Mouse (Mus musculus): ENCODE results near the gene Rnf44. TPM values are rescaled to one million over a fixed set of nuclear protein-coding genes. Genes with fewer than 3 reads are reported as not detected.

Rnf44 gene
- polyA plus RNA-seq, 1 experiment from 2014 or later = 70.0 TPM

- Histone ChIP-seq H3K27ac (no peak overlapping the region), H3K4me2 (no peak overlapping the region), H3K9ac (replicated peaks) (no peak overlapping the region), H3K4me3 (replicated peaks) (no peak overlapping the region), H3K36me3 (peaks cover 58% of the 10 kb centered on the region), H3K9me3 (no peaks in the 10 kb centered on the region), H3K4me1 (replicated peaks) (no peaks in the 10 kb centered on the region), H3K27me3 (no peaks in the 10 kb centered on the region)
- WGBS = 77% methylated on average over 1 of the region's 1 CpGs
- no peak for ATAC-seq (ENCODE audit: insufficient number of reproducible peaks, insufficient read depth, low FRiP score, low TSS enrichment, low read depth)
Measured at GRCm38 (mm10) chr13:54664509-54664908, 29.2 kb downstream of the Rnf44 start.

- Histone ChIP-seq H3K4me1 (replicated peaks) (no peaks in the 10 kb centered on the region), H3K27me3 (no peaks in the 10 kb centered on the region), H3K9ac (replicated peaks) (no peak overlapping the region), H3K4me2 (no peak overlapping the region), H3K36me3 (peaks cover 62% of the 10 kb centered on the region), H3K4me3 (replicated peaks) (no peak overlapping the region), H3K27ac (no peak overlapping the region), H3K9me3 (no peaks in the 10 kb centered on the region)
- ATAC-seq (ENCODE audit: insufficient number of reproducible peaks, insufficient read depth, low FRiP score, low TSS enrichment, low read depth) = no peak
- 68% methylated on average over 4 of the region's 4 CpGs for WGBS
Measured at GRCm38 (mm10) chr13:54663999-54664398, 29.7 kb downstream of the Rnf44 start.

- H3K9me3 ChIP-seq = no peaks in the 10 kb centered on the region
- no peaks in the 10 kb centered on the region for H3K27me3 ChIP-seq
- H3K27ac ChIP-seq = no peak overlapping the region
- no peaks in the 10 kb centered on the region for H3K4me1 ChIP-seq (replicated peaks)
- no peak for ATAC-seq (ENCODE audit: insufficient number of reproducible peaks, insufficient read depth, low FRiP score, low TSS enrichment, low read depth)
- WGBS = 95% methylated on average over 12 of the region's 12 CpGs
- no peak overlapping the region for H3K9ac ChIP-seq (replicated peaks)
- H3K4me3 ChIP-seq (replicated peaks) = no peak overlapping the region
- no peak overlapping the region for H3K4me2 ChIP-seq
- peaks cover 80% of the 10 kb centered on the region for H3K36me3 ChIP-seq
Measured at GRCm38 (mm10) chr13:54661358-54661757, 32.3 kb downstream of the Rnf44 start.

GRCm38 (mm10) chr13:54660877-54661276 is 32.8 kb downstream of the Rnf44 start:
- 75% methylated on average over 5 of the region's 5 CpGs for WGBS
- Histone ChIP-seq H3K4me2 (no peak overlapping the region), H3K4me3 (replicated peaks) (no peak overlapping the region), H3K27me3 (no peaks in the 10 kb centered on the region), H3K27ac (no peak overlapping the region), H3K9ac (replicated peaks) (no peak overlapping the region), H3K36me3 (peaks cover 84% of the 10 kb centered on the region), H3K4me1 (replicated peaks) (no peaks in the 10 kb centered on the region), H3K9me3 (no peaks in the 10 kb centered on the region)
- no peak for ATAC-seq (ENCODE audit: insufficient number of reproducible peaks, insufficient read depth, low FRiP score, low TSS enrichment, low read depth)

- Histone ChIP-seq H3K4me2 (no peak overlapping the region), H3K27me3 (no peaks in the 10 kb centered on the region), H3K36me3 (peaks cover 100% of the 10 kb centered on the region), H3K9ac (replicated peaks) (no peak overlapping the region), H3K9me3 (no peaks in the 10 kb centered on the region), H3K4me3 (replicated peaks) (no peak overlapping the region), H3K27ac (no peak overlapping the region), H3K4me1 (replicated peaks) (no peaks in the 10 kb centered on the region)
- 97% methylated on average over 3 of the region's 3 CpGs for WGBS
- ATAC-seq (ENCODE audit: insufficient number of reproducible peaks, insufficient read depth, low FRiP score, low TSS enrichment, low read depth) = no peak
Measured at GRCm38 (mm10) chr13:54650461-54650860, 43.2 kb downstream of the Rnf44 start.

GRCm38 (mm10) chr13:54635011-54635410 is 58.7 kb downstream of the Rnf44 start:
- no peak overlapping the region for H3K4me3 ChIP-seq (replicated peaks)
- no peaks in the 10 kb centered on the region for H3K4me1 ChIP-seq (replicated peaks)
- H3K36me3 ChIP-seq = peaks cover 68% of the 10 kb centered on the region
- H3K4me2 ChIP-seq = no peak overlapping the region
- no peak overlapping the region for H3K27ac ChIP-seq
- H3K9ac ChIP-seq (replicated peaks) = no peak overlapping the region
- H3K9me3 ChIP-seq = no peaks in the 10 kb centered on the region
- H3K27me3 ChIP-seq = no peaks in the 10 kb centered on the region
- ATAC-seq (ENCODE audit: insufficient number of reproducible peaks, insufficient read depth, low FRiP score, low TSS enrichment, low read depth) = no peak
- WGBS = 94% methylated on average over 3 of the region's 3 CpGs

- H3K27ac ChIP-seq = no peak overlapping the region
- peaks cover 54% of the 10 kb centered on the region for H3K36me3 ChIP-seq
- no peak overlapping the region for H3K4me2 ChIP-seq
- WGBS = 83% methylated on average over 3 of the region's 3 CpGs
- no peak for ATAC-seq (ENCODE audit: insufficient number of reproducible peaks, insufficient read depth, low FRiP score, low TSS enrichment, low read depth)
- H3K27me3 ChIP-seq = no peaks in the 10 kb centered on the region
- no peak overlapping the region for H3K4me3 ChIP-seq (replicated peaks)
- H3K9ac ChIP-seq (replicated peaks) = no peak overlapping the region
- no peaks in the 10 kb centered on the region for H3K4me1 ChIP-seq (replicated peaks)
- H3K9me3 ChIP-seq = no peaks in the 10 kb centered on the region
Measured at GRCm38 (mm10) chr13:54632731-54633277, 60.9 kb downstream of the Rnf44 start.

Other genes with a start within 250 kb of the Rnf44 start
- 145 and 151 TPM in 2 replicates for gene Thoc3, start 225.1 kb downstream of the Rnf44 start, polyA plus RNA-seq (2016; fragmentation: Nextera tagmentation; extraction: Ambion mirVana)
- gene Simc1, start 190.1 kb downstream of the Rnf44 start, polyA plus RNA-seq (2016; fragmentation: Nextera tagmentation; extraction: Ambion mirVana) = 18.5 and 19.9 TPM in 2 replicates
- 151 and 155 TPM in 2 replicates for gene 4833439L19Rik, start 128.5 kb downstream of the Rnf44 start, polyA plus RNA-seq (2016; fragmentation: Nextera tagmentation; extraction: Ambion mirVana)
- 38.8 and 39.6 TPM in 2 replicates for gene Arl10, start 118.9 kb downstream of the Rnf44 start, polyA plus RNA-seq (2016; fragmentation: Nextera tagmentation; extraction: Ambion mirVana)
- 87.5 and 90.1 TPM in 2 replicates for gene Nop16, start 103.8 kb downstream of the Rnf44 start, polyA plus RNA-seq (2016; fragmentation: Nextera tagmentation; extraction: Ambion mirVana)
- gene Higd2a, start 103.7 kb downstream of the Rnf44 start, polyA plus RNA-seq (2016; fragmentation: Nextera tagmentation; extraction: Ambion mirVana) = 168 and 173 TPM in 2 replicates
- 17.2 and 18.2 TPM in 2 replicates for gene Cltb, start 82.6 kb downstream of the Rnf44 start, polyA plus RNA-seq (2016; fragmentation: Nextera tagmentation; extraction: Ambion mirVana)
- gene Faf2, start 72.1 kb downstream of the Rnf44 start, polyA plus RNA-seq (2016; fragmentation: Nextera tagmentation; extraction: Ambion mirVana) = 88.8 and 94.4 TPM in 2 replicates
- 0.05 and 0.08 TPM in 2 replicates for gene Cdhr2, start 7.6 kb upstream of the Rnf44 start, polyA plus RNA-seq (2016; fragmentation: Nextera tagmentation; extraction: Ambion mirVana)
- gene Gprin1, start 56.0 kb upstream of the Rnf44 start, polyA plus RNA-seq (2016; fragmentation: Nextera tagmentation; extraction: Ambion mirVana) = 0.45 and 0.51 TPM in 2 replicates
- gene Sncb, start 72.7 kb upstream of the Rnf44 start, polyA plus RNA-seq (2016; fragmentation: Nextera tagmentation; extraction: Ambion mirVana) = not detected in 2 replicates
- not detected in 2 replicates for gene Eif4e1b, start 90.1 kb upstream of the Rnf44 start, polyA plus RNA-seq (2016; fragmentation: Nextera tagmentation; extraction: Ambion mirVana)
- gene Tspan17, start 95.5 kb upstream of the Rnf44 start, polyA plus RNA-seq (2016; fragmentation: Nextera tagmentation; extraction: Ambion mirVana) = 3.8 and 4.1 TPM in 2 replicates